Mouse (Mus musculus): ENCODE measurements around the gene Gm5089. TPM values are rescaled to one million over a fixed set of nuclear protein-coding genes. Genes with fewer than 3 reads are reported as not detected.

The Gm5089 gene
- polyA plus RNA-seq, 1 experiment from 2014 or later = 1.3 TPM

DNA sequence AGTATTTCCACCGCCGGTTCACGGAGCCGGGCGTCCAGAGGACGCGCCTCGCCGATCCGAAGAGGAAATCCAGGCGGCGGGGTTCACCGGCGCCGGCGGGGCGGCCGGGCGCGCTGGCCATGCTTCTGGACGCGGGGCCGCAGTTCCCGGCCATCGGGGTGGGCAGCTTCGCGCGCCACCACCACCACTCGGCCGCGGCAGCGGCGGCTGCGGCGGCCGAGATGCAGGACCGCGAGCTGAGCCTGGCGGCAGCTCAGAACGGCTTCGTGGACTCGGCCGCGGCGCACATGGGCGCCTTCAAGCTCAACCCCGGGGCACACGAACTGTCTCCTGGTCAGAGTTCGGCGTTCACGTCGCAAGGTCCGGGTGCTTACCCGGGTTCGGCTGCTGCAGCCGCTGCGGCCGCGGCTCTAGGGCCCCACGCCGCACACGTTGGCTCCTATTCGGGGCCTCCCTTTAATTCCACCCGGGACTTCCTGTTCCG lies 24.7 kb upstream of the Gm5089 start:
- H3K4me1 ChIP-seq = peaks cover 76% of the 10 kb centered on the region
- H3K27ac ChIP-seq (replicated peaks) = peak overlapping the region; percentile 97
- H3K9me3 ChIP-seq (replicated peaks) = no peaks in the 10 kb centered on the region
- H3K4me3 ChIP-seq = peak overlapping the region; percentile 82
- WGBS = under 1% methylated on average over 65 of the region's 65 CpGs
- peaks cover 22% of the 10 kb centered on the region for H3K36me3 ChIP-seq
- DNase-seq (ENCODE audit: low spot score) = no peak
- H3K27me3 ChIP-seq (ENCODE audit: low read depth, poor library complexity, severe bottlenecking) = peaks cover 98% of the 10 kb centered on the region

DNA sequence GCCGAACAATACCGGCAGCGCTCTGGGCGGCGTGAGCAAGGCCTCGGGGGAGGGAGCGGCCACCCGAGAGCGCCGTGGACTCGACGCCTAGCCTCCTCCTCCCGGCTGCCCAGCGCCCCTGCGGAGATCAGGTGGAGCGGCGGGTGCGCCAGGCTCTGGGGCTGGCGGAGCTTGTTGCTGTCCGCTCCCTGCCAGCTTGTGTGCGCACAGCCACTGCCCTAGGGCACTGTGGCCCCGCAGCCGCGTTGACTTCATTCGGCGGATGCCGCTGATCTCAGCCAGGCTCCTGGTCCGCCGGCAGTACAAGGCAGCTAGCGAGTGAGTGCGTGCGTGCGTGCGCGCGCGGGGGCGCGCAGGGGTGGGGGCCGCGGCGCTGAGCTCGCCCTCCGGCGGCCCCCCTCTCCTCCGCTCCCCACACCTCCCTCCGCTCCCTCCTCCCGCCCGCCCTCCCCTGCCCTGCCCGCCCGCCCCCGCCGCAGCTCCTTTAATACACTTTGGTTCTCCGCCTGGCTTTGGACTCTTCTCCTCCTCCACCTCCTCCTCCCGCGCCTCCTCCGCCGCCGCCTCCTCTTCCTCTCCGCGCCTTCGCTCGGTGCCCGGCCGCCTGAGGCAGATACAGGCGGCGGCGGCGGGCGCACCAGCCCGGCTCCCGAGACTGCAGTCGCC lies 24.1 kb upstream of the Gm5089 start, which contains the start of gene Zic2:
Gene Zic2 (plus strand): TSS at position 545 of the 666 bp plus-strand sequence.
- under 1% methylated on average over 56 of the region's 73 CpGs for WGBS
- Histone ChIP-seq H3K27ac (replicated peaks) (peak within 1 kb of the TSS; percentile 97), H3K4me3 (peak within 1 kb of the TSS; percentile 82)

DNA sequence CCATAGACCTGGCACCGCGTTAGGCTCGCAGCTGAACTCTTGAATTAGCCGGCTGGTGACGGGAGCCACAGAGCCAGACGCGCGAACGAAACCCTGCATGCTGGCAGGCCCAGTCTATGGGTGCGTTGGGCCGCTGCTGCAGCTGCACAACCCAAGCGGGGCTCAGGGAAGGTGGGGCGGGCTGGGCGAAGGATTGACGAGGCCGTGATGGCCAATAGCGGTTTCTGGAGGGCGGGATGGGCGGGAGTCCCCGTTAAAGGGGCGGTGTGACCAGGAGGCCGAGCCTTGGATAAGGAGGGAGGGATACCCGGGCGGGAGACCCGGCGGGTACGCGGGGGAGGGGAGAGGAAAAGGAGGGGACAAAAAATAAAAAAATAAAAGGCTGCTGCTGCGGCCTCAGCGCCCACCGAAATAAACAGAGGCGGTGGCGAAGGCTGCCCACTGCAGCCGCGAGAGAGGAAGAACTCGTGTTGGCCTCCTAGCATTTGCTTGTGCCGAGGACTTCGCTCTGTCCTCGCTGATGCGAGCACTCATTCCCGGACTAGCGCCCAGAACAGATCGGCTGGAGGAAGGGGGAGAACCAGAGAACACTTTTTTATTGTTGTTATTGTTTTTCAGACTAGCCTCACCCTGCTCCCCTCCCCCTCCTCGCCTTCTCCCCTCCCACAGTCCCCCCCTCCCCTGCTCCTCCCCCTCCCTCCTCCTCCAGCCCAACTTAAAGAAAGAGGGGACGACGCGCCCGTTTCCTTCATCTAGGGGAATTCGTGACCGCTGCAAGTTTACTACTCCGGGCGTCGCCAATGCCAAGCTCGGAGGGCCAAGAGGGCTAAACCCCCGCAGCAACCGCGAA lies 23.4 kb upstream of the Gm5089 start:
- no peaks in the 10 kb centered on the region for H3K9me3 ChIP-seq (replicated peaks)
- H3K4me3 ChIP-seq = peak overlapping the region; percentile 82
- peak overlapping the region; percentile 97 for H3K27ac ChIP-seq (replicated peaks)
- peaks cover 22% of the 10 kb centered on the region for H3K36me3 ChIP-seq
- peaks cover 73% of the 10 kb centered on the region for H3K4me1 ChIP-seq
- peaks cover 98% of the 10 kb centered on the region for H3K27me3 ChIP-seq (ENCODE audit: low read depth, poor library complexity, severe bottlenecking)
- under 1% methylated on average over 54 of the region's 57 CpGs for WGBS
- peak; percentile 92 for DNase-seq (ENCODE audit: low spot score)

More for the DNA sequence above, 24.1 kb upstream of the Gm5089 start, which contains the start of gene Zic2:
- DNase-seq (ENCODE audit: low spot score) = peak; percentile 88
- Histone ChIP-seq H3K27me3 (ENCODE audit: low read depth, poor library complexity, severe bottlenecking) (peaks cover 98% of the 10 kb centered on the region), H3K4me1 (peaks cover 70% of the 10 kb centered on the region), H3K36me3 (peaks cover 22% of the 10 kb centered on the region), H3K9me3 (replicated peaks) (no peaks in the 10 kb centered on the region)

DNA sequence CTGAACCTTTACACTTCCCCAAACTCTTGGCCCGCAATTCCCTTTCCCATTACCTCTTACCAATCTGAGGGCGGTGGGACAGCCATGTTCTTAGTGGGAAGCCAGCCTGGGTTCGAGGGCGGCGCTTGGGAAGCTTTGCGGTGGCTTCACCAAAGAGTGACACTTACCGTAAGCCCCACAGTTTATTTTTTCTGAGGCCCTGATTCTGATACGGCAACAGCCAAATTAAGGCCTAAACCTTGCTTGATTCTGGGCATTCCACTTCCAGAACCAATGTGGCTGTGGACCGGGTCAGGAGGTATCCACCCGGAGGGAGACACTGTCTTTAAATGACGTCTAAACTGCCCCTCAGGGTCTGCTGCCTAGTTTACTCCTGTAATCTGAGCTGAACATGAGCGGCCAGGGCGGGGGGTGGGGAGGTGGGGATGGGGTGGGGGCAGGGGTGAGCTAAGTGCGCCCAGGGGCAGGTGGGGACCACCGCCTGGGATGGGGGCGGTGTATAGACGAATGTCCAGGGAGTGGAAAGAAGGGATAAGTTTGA lies 22.4 kb upstream of the Gm5089 start:
- DNase-seq (ENCODE audit: low spot score) = peak; percentile 58
- Histone ChIP-seq H3K4me3 (peak overlapping the region; percentile 82), H3K27me3 (ENCODE audit: low read depth, poor library complexity, severe bottlenecking) (peaks cover 100% of the 10 kb centered on the region), H3K9me3 (replicated peaks) (no peaks in the 10 kb centered on the region), H3K4me1 (peaks cover 74% of the 10 kb centered on the region), H3K27ac (replicated peaks) (peak overlapping the region; percentile 97), H3K36me3 (peaks cover 13% of the 10 kb centered on the region)
- WGBS = under 1% methylated on average over 17 of the region's 17 CpGs

DNA sequence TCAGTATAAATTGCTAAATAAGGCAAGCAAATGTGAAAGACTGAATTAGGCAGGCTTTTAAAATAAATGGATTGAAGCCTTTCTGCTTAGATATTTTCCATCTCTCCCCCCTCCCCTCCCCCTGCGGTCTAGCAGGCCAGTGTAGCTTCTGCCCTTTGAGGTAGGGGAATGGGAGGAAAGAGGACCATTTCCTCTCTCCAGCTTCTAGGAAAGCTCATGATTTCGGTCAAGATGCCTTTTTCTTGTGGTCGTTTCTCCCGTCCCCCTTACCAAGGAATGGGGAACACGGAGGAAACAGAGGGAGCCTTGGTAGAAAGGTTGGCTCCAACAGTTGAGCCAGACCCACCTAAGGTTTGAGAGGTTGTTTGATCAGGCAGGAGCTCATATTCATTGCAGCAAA lies 21.7 kb upstream of the Gm5089 start:
- Histone ChIP-seq H3K4me3 (peak overlapping the region; percentile 82), H3K27me3 (ENCODE audit: low read depth, poor library complexity, severe bottlenecking) (peaks cover 100% of the 10 kb centered on the region), H3K36me3 (peaks cover 10% of the 10 kb centered on the region), H3K9me3 (replicated peaks) (no peaks in the 10 kb centered on the region), H3K27ac (replicated peaks) (peak overlapping the region; percentile 97), H3K4me1 (peaks cover 74% of the 10 kb centered on the region)
- peak; percentile 25 for DNase-seq (ENCODE audit: low spot score)
- 1% methylated on average over 5 of the region's 5 CpGs for WGBS

DNA sequence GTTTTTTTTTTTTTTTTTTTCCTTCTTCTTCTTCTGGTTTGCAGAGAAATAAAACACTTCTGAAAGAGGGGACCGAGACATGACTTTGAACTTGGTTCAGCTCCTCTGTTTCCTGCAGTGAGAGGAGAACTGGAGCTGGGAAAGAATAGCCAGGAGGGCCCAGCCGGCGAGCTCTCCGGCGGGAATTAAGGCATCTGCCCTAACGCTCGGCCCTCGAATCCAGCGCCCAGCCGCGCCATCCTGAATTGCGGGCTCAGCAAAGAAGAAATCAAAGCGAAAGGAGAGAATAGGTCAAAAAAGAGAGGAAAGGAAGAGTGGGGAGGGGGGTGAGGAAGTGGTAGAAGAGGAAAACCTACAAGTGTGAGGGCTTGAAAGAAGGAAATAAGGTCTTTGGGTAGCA lies 21.2 kb upstream of the Gm5089 start:
- Histone ChIP-seq H3K4me1 (peaks cover 74% of the 10 kb centered on the region), H3K9me3 (replicated peaks) (no peaks in the 10 kb centered on the region), H3K27ac (replicated peaks) (peak overlapping the region; percentile 97), H3K36me3 (peaks cover 10% of the 10 kb centered on the region), H3K27me3 (ENCODE audit: low read depth, poor library complexity, severe bottlenecking) (peaks cover 100% of the 10 kb centered on the region), H3K4me3 (peak overlapping the region; percentile 82)
- DNase-seq (ENCODE audit: low spot score) = peak; percentile 68
- WGBS = under 1% methylated on average over 13 of the region's 13 CpGs

DNA sequence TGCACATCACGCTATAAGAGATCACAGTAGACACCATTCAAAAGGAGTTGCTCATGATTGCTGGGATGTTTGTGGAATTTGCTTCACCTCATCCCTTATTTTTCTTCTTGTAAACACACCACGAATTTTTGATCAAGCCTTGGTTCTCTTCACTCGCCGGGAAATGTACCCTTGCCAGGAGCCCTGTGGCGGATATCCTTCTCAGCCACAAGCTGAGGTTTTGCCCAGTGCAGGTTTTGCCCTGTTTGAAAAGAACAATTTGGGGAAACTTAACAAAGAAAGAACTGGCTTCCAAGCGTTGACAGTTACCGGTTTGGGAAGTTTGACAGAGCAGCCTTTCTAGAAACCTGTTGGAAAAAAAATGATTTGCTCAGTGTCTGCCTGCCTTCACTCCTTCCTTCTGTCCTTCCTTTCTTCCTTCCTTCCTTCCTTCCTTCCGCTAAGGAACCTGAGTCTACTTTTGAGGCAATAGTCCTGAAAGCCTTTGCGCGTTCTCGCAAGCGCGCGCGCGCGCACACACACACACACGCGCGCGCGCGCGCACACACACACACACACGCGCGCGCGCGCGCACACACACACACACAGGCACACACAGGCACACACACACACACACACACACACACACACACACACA lies 20.7 kb upstream of the Gm5089 start:
- peak; percentile 49 for DNase-seq (ENCODE audit: low spot score)
- Histone ChIP-seq H3K27me3 (ENCODE audit: low read depth, poor library complexity, severe bottlenecking) (peaks cover 100% of the 10 kb centered on the region), H3K9me3 (replicated peaks) (no peaks in the 10 kb centered on the region), H3K27ac (replicated peaks) (no peak overlapping the region; the same call in 1 of the 2 replicates), H3K4me3 (peak overlapping the region; percentile 82), H3K36me3 (peaks cover 8% of the 10 kb centered on the region), H3K4me1 (peaks cover 73% of the 10 kb centered on the region)
- 8% methylated on average over 31 of the region's 31 CpGs for WGBS

DNA sequence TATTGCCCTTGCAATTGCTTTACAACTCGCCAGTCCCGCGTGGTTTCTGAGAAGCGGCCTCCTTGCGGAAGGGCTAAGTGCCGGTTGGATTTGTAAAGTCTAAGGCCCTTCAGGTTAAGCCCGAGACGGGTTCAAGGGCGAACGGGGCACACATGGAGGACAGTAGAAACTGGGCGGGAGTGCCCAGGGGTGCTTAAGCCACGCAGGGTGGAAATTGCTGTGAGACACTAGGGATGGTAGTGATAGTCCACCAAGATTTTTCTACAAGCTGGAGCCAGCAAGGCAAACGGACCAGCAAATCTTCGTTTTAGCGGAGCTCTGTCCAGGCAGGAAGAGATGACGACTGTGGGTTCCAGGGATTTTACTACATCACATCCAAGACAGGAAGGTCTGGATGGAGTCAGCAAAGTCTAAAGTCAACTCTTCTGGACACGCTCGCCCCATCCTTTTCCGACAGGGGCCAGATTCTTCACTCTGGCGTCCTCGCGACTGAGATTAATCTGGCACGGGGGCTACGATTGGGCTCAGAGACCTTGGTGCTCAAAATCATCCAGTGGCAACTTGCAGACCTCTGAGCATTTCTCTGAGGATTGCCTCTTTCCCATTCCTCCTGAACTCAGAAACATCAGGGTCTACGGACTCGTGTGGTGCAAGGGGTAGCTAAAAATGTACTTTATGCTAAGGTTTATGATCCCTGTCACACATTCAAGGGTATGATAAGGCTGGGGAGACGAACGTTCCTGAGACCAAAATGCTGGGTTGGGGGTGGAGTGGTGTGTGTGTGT lies 18.2 kb upstream of the Gm5089 start:
- Histone ChIP-seq H3K9me3 (replicated peaks) (no peaks in the 10 kb centered on the region), H3K36me3 (no peaks in the 10 kb centered on the region), H3K27ac (replicated peaks) (peak overlapping the region; percentile 67), H3K4me1 (peaks cover 70% of the 10 kb centered on the region), H3K27me3 (ENCODE audit: low read depth, poor library complexity, severe bottlenecking) (peaks cover 100% of the 10 kb centered on the region), H3K4me3 (peak overlapping the region; percentile 43)
- WGBS = 2% methylated on average over 28 of the region's 28 CpGs
- peak; percentile 73 for DNase-seq (ENCODE audit: low spot score)

DNA sequence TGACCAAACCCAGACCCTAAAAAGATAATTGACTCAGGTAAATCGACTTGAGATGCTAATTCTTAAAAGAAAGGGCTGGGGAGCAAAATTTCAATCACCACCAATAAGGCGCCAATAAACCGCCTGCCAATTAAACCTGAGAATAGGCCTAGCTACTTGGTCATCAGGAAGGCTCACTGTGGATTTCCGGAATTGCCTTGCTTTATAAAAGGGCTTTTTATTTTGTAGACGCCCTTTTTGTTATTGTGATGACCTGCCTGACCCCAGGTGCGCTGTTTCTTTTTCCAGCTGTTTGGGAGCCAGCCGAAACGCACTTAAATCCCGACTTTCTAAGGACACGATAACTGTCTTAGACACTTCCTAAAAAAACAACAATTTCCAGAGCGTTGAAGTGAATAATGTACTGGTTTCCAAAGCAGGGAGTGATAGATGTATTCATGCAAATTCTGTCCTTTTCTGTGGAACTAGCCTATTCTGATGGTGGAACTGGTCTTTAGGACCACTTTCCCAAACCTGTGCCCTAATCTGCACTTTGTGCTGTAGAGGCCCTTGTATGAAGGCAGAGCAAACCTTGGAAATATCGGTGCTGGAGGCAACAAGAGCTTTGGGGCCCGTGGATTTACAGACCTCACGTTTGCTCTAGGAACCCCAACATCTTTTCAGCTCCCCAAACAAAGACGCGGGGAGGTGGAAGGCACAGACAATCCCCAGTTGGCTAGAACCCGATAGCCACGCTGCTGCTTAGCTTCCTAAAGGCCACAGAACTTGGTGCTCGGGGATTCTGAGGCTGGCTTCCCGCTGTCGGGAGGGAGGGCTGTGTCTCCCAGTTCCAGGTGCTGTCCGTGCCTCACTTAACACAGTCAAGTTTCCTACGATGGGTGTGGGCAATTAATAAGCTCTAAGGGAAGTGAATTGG lies 17.3 kb upstream of the Gm5089 start:
- H3K36me3 ChIP-seq = no peaks in the 10 kb centered on the region
- no peaks in the 10 kb centered on the region for H3K9me3 ChIP-seq (replicated peaks)
- peaks cover 70% of the 10 kb centered on the region for H3K4me1 ChIP-seq
- 4% methylated on average over 23 of the region's 23 CpGs for WGBS
- H3K27me3 ChIP-seq (ENCODE audit: low read depth, poor library complexity, severe bottlenecking) = peaks cover 100% of the 10 kb centered on the region
- peak; percentile 65 for DNase-seq (ENCODE audit: low spot score)
- peak overlapping the region; percentile 67 for H3K27ac ChIP-seq (replicated peaks)
- H3K4me3 ChIP-seq = peak overlapping the region; percentile 43

DNA sequence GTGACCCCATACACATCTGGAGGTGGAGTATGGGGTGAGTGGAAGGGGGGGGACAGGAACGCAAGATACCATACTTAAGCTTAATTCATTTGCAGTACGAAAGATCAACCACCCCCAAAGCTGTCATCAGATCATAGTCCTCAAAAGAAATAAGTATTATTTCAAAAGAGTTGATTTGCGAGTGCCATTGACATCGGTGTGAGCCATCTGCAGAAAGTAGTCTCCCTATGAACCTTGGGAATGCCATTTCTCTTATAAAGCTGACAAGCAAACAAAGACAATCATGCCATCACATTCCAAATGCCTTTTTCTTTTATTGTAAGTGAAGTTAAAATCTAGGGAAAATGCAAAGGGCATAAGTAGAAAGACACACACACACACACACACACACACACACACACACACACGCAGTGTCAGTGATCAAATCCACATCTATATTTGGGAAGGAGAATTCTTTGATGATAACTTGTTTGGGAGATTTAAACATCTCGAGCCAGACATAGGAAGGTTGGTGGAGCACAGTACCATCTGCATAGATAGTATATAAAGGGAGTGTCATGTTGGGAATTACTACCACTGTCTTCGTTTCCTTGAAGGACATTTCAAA lies 15.9 kb upstream of the Gm5089 start:
- Histone ChIP-seq H3K4me3 (0 out of 2 replicates have a peak overlapping the region, but pooled peaks have one; percentile 1), H3K27ac (replicated peaks) (no peak overlapping the region), H3K27me3 (ENCODE audit: low read depth, poor library complexity, severe bottlenecking) (peaks cover 100% of the 10 kb centered on the region)

More for the DNA sequence above, 15.9 kb upstream of the Gm5089 start:
- peak; percentile 20 for DNase-seq (ENCODE audit: low spot score)
- Histone ChIP-seq H3K4me1 (peaks cover 71% of the 10 kb centered on the region), H3K36me3 (no peaks in the 10 kb centered on the region), H3K9me3 (replicated peaks) (no peaks in the 10 kb centered on the region)
- WGBS = 55% methylated on average over 7 of the region's 7 CpGs

Data from midbrain, embryonic 10.5 days (tissue).